Mouse (Mus musculus) neural tube, embryonic 13.5 days (tissue): ENCODE measurements around the gene Lrrc75b. TPM values are rescaled to one million over a fixed set of nuclear protein-coding genes. Genes with fewer than 3 reads are reported as not detected.

Experiments used
- ATAC-seq: fragments of 200-750 bp; cut with Nextera tagmentation; 2 replicates; pipeline ENCODE4 v1.8.0; 2017; ENCODE audit warnings: low read depth, mild to moderate bottlenecking, moderate TSS enrichment, moderate library complexity
- H3K27ac ChIP-seq: fragments of 300-500 bp; sonication (generic); replicated peaks from 2 replicates; pipeline ENCODE4 v1.5.1; 2015; ENCODE audit warnings: moderate library complexity, mild to moderate bottlenecking, inconsistent platforms
- H3K27me3 ChIP-seq: fragments of 300-500 bp; sonication (generic); 2 replicates; pipeline ENCODE4 v1.6.1; 2015; ENCODE audit warnings: mild to moderate bottlenecking, inconsistent platforms
- H3K36me3 ChIP-seq: fragments of 300-500 bp; sonication (generic); 2 replicates; pipeline ENCODE4 v1.6.1; 2015; ENCODE audit warnings: mild to moderate bottlenecking, inconsistent platforms
- H3K4me1 ChIP-seq: fragments of 300-500 bp; sonication (generic); replicated peaks from 2 replicates; pipeline ENCODE4 v1.6.1; 2015; ENCODE audit warnings: inconsistent platforms
- H3K4me2 ChIP-seq: fragments of 300-500 bp; sonication (generic); 2 replicates; pipeline ENCODE4 v1.6.1; 2015; ENCODE audit warnings: inconsistent platforms, mild to moderate bottlenecking, moderate library complexity
- H3K4me3 ChIP-seq: fragments of 300-500 bp; sonication (generic); 2 replicates; pipeline ENCODE4 v1.5.1; 2015; ENCODE audit warnings: mild to moderate bottlenecking, inconsistent platforms
- H3K9ac ChIP-seq: fragments of 300-500 bp; sonication (generic); 2 replicates; pipeline ENCODE4 v1.6.1; 2015; ENCODE audit warnings: moderate library complexity, mild to moderate bottlenecking, inconsistent platforms
- H3K9me3 ChIP-seq: fragments of 300-500 bp; sonication (generic); 2 replicates; pipeline ENCODE4 v1.6.1; 2016; ENCODE audit warnings: inconsistent platforms
- WGBS: fragments of 180-500 bp; shearing (Covaris S2); methylation state at CpG from one replicate; pipeline ENCODE4 v1.1.7; 2015; 5-methylcytosine and 5-hydroxymethylcytosine counted together
- polyA plus RNA-seq: library from polyadenylated mRNA; unstranded; fragments of >200 nt; fragmentation: Nextera tagmentation; extraction: Ambion mirVana; gene quantifications from 2 replicates; pipeline ENCODE4 v1.2.1, GENCODE M21; 2015

Gene Lrrc75b
- polyA plus RNA-seq, result 22.2 and 24.0 TPM in 2 replicates

DNA sequence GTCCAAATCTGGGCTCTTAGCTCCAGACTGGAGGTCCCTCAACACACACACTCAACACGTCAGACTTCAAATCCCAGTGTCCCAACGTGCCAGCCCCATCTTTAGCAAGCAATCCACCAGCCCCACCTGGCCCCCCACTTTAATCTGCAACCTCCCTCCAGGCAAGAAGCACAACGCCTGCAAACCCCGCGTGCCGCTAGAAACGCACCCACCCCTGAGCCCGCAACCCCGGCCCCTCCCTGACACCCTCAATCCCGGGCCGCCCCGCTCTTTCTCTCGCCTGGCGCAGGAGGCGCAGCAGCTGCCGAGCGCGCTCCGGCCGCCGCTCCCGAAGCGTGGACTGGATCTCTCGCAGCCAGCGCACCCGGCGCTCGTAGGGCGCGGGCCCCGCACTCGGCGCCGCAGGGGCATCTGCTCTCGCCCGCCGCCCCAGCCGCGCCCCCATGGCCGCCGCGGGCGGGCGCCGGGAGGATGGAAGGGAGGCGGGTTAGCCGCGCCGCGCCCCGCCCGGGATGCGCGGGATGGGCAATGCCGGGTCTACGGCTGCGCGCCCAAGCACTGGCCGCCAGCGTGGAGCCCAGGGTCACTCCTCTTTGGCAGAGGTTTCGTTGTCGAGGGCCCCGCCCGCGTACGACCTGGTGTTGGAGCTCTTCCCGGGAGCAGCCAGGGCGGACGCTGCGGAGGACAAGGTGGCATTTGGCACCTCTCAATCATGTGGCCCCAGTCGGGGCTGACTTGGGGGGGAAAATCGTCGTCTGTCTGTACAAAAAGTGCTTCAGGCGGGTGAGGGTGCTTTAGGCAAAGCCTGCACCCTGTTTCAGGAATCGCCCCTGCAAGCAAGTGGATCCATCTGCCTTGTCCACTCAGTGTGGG lies at the start of gene Lrrc75b:
TSS of gene Lrrc75b (minus strand) at position 655 of the 873 bp plus-strand sequence.
- peak within 1 kb of the TSS; percentile 67 for H3K4me3 ChIP-seq
- WGBS, result under 1% methylated on average over 75 of the region's 75 CpGs
- ATAC-seq, result peak; percentile 40
- peaks cover 25% of the 10 kb centered on the region for H3K27me3 ChIP-seq
- no peaks in the 10 kb centered on the region for H3K9me3 ChIP-seq
- peak within 1 kb of the TSS; percentile 95 for H3K9ac ChIP-seq
- H3K27ac ChIP-seq, result peak within 1 kb of the TSS; percentile 96
- peaks cover 57% of the 10 kb centered on the region for H3K4me1 ChIP-seq
- H3K36me3 ChIP-seq, result peaks cover 23% of the 10 kb centered on the region
- peak within 1 kb of the TSS; percentile 70 for H3K4me2 ChIP-seq

DNA sequence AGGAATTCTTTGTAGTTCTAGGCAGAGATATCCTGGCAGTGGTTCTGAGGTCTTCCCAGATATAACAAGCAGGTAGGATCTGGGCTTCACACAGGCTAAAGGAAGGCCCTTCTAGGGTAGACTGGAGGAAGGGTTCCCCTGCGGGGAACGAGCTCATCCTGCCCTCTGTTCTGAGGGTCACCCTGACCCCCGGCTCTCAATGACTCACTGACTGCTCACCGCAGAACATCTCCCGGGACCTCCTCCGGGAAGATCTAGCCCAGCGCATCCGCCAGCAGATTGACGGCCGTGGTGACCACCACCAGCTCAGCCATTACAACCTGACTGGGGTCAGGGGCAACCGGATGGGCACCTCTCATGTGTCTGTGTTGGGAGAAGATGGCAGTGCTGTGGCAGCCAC lies 48.8 kb upstream of the Lrrc75b start:
- no peak overlapping the region for H3K4me2 ChIP-seq
- no peak for ATAC-seq
- WGBS, result 88% methylated on average over 11 of the region's 11 CpGs

DNA sequence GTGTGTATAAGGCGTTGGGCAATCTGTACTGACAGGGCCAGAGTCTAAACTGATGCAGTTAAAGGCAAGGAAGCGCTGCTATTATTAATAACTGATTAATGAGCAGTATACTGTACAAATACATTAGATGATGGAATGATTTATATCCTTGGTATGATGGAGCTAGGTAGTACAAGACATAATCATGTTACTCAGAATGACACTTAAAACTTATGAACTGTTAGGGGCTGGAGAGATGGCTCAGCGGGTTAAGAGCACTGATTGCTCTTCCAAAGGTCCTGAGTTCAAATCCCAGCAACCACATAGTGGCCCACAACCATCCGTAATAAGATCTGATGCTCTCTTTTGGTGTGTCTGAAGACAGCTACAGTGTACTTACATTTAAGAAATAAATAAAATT lies 47.1 kb upstream of the Lrrc75b start:
- no peaks in the 10 kb centered on the region for H3K9me3 ChIP-seq
- no peak for ATAC-seq
- H3K27me3 ChIP-seq, result no peaks in the 10 kb centered on the region
- no peaks in the 10 kb centered on the region for H3K36me3 ChIP-seq
- no peak overlapping the region for H3K9ac ChIP-seq
- 82% methylated on average over 4 of the region's 4 CpGs for WGBS
- H3K4me2 ChIP-seq, result no peak overlapping the region
- H3K4me1 ChIP-seq, result no peaks in the 10 kb centered on the region
- H3K27ac ChIP-seq, result no peak overlapping the region
- H3K4me3 ChIP-seq, result no peak overlapping the region

More for the DNA sequence above, 48.8 kb upstream of the Lrrc75b start:
- Histone ChIP-seq H3K27ac (no peak overlapping the region), H3K36me3 (no peaks in the 10 kb centered on the region), H3K4me3 (no peak overlapping the region), H3K27me3 (no peaks in the 10 kb centered on the region), H3K9ac (no peak overlapping the region), H3K9me3 (no peaks in the 10 kb centered on the region), H3K4me1 (no peaks in the 10 kb centered on the region)

- H3K27ac ChIP-seq, result no peak overlapping the region
- WGBS, result 46% methylated on average over 11 of the region's 11 CpGs
- ATAC-seq, result no peak
- no peak overlapping the region for H3K4me2 ChIP-seq
- H3K27me3 ChIP-seq, result no peaks in the 10 kb centered on the region
- no peak overlapping the region for H3K4me3 ChIP-seq
- no peak overlapping the region for H3K9ac ChIP-seq
- no peaks in the 10 kb centered on the region for H3K4me1 ChIP-seq
- H3K36me3 ChIP-seq, result no peaks in the 10 kb centered on the region
- no peaks in the 10 kb centered on the region for H3K9me3 ChIP-seq
Measured at GRCm38 (mm10) chr10:75605162-75605846, 45.2 kb upstream of the Lrrc75b start.

DNA sequence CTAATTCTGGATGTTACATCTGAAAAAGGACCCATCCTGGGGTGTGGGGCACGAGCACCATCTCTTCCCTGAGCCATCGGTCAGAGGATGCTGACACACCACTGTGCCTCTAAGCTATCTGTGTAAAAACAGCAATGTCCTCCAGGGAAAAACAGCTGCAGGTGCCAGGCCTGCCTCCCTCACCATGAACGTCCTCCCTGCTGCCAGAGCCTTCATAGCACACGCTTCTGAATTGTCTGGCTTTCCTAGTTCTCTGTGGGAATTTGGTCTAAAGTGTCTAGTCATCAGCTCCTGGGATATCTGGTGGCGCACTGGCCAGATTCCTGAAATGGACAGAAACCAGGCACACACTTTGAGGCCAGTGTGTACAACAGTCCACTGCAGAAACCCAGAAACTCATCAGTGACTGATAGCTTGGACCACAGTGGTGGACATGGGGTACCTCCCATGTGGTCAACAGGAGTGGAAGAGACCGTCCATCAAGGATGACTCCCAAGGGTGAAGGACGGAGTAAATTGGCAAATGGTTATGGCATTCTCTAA lies 40.1 kb upstream of the Lrrc75b start:
- Histone ChIP-seq H3K9me3 (peaks cover 10% of the 10 kb centered on the region; the same call in 1 of the 2 replicates), H3K4me1 (no peaks in the 10 kb centered on the region), H3K27me3 (no peaks in the 10 kb centered on the region), H3K4me3 (no peak overlapping the region), H3K27ac (no peak overlapping the region), H3K36me3 (no peaks in the 10 kb centered on the region), H3K4me2 (no peak overlapping the region), H3K9ac (no peak overlapping the region)
- no peak for ATAC-seq
- WGBS, result 80% methylated on average over 7 of the region's 7 CpGs

GRCm38 (mm10) chr10:75595981-75596380 lies 35.9 kb upstream of the Lrrc75b start:
- no peak overlapping the region for H3K4me3 ChIP-seq
- H3K4me1 ChIP-seq, result 0 out of 2 replicates have a peak, but pooled peaks cover 3% of the 10 kb centered on the region
- no peak for ATAC-seq
- H3K4me2 ChIP-seq, result no peak overlapping the region
- 82% methylated on average over 8 of the region's 8 CpGs for WGBS
- no peak overlapping the region for H3K9ac ChIP-seq
- no peaks in the 10 kb centered on the region for H3K36me3 ChIP-seq
- no peaks in the 10 kb centered on the region for H3K27me3 ChIP-seq
- no peak overlapping the region for H3K27ac ChIP-seq
- H3K9me3 ChIP-seq, result peaks cover 10% of the 10 kb centered on the region; the same call in 1 of the 2 replicates

DNA sequence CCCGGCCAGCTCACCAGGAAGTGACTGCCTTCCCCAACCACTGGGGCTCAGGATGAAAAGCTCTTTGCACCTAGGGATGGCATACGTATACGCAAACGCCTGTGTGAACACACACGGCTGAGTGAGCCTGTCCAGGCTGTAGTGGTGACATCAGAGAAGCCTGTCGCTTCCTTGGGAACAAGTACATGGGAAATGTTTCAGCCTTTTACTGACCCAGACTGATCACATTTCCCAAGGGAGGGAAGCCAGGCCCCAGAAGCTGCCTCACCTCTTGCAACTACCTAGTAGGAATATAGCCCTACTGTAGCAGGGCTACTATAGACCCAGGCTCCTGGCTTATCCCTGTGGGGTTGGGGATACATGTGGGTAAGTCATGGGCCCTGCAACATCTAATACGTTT lies 32.5 kb upstream of the Lrrc75b start:
- Histone ChIP-seq H3K36me3 (no peaks in the 10 kb centered on the region), H3K27ac (no peak overlapping the region), H3K27me3 (no peaks in the 10 kb centered on the region), H3K4me1 (peaks cover 13% of the 10 kb centered on the region), H3K9ac (no peak overlapping the region), H3K4me2 (no peak overlapping the region), H3K9me3 (peaks cover 5% of the 10 kb centered on the region; the same call in 1 of the 2 replicates), H3K4me3 (no peak overlapping the region)
- ATAC-seq, result no peak
- WGBS, result 86% methylated on average over 7 of the region's 7 CpGs

DNA sequence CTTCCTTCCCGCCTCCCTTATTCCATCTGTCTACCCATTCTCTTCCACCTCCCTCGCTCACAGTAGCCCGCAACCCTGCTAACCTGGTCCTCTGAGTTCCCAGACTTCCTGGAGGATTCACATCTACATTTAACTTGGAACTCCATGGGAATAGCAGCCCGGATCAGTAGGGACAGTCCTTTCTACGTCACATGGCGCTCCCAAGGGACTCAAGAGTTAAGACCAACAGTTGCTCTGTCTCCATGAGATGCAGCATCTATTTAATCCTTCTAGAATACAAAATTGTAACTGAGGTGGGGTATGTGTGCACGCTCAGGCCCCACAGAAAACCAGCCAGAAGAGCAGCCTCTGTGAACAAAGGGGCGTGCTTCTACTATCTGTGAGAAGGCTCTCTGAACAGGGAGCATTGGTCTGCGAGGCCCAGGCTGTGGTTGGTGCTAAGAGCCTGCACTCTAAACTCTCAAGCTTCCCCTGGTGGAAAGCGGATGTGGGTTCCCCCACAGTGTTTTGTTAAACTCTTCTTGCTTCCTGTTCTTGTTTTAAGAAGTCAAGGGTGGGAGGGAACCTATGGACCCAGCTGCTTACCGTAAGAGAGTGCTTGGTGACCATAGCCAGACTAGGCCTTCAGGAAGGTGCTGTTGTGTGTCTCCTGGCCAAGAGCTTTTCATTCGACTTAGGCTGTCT lies 31.2 kb upstream of the Lrrc75b start:
- Histone ChIP-seq H3K36me3 (no peaks in the 10 kb centered on the region), H3K9me3 (no peaks in the 10 kb centered on the region), H3K27me3 (no peaks in the 10 kb centered on the region), H3K27ac (0 out of 2 replicates have a peak overlapping the region, but pooled peaks have one; percentile 1), H3K4me3 (no peak overlapping the region), H3K4me2 (no peak overlapping the region), H3K4me1 (peaks cover 17% of the 10 kb centered on the region), H3K9ac (no peak overlapping the region)
- no peak for ATAC-seq
- WGBS, result 79% methylated on average over 12 of the region's 12 CpGs

- Histone ChIP-seq H3K4me2 (0 out of 2 replicates have a peak overlapping the region, but pooled peaks have one; percentile 18), H3K9ac (0 out of 2 replicates have a peak overlapping the region, but pooled peaks have one; percentile 34), H3K9me3 (no peaks in the 10 kb centered on the region), H3K4me3 (peak overlapping the region; percentile 2; the same call in 1 of the 2 replicates), H3K27me3 (peaks cover 6% of the 10 kb centered on the region; the same call in 1 of the 2 replicates), H3K4me1 (peaks cover 18% of the 10 kb centered on the region), H3K36me3 (no peaks in the 10 kb centered on the region), H3K27ac (peak overlapping the region; percentile 28; the same call in 1 of the 2 replicates)
- no peak for ATAC-seq
- whole genome bisulfite sequencing, result 89% methylated on average over 16 of the region's 16 CpGs
Measured at GRCm38 (mm10) chr10:75589651-75590050, 29.5 kb upstream of the Lrrc75b start.

DNA sequence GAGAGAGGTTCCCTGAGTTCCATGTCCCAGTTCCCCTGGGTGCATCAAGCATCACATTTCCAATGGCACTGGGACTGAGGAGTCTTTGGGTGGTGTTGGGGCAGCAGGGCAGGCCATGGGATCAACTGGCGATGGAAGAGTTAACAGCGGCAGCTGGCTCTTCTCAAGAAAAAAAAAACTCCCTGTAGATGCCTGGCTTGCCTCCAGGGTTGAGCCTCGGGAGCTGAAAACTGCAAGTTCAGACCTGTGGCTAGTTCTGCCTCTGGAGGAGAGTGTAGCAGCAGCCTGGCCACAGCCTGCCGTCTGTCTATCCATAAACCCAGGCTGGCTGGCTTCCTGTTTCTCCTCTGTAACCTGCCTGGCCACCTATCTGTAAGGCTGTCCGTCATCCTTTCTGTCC lies 29.0 kb upstream of the Lrrc75b start, which contains the start of gene Ggt5:
TSS of gene Ggt5 (plus strand) at position 212 of the 400 bp plus-strand sequence.
- H3K4me3 ChIP-seq, result peak within 1 kb of the TSS; percentile 2; the same call in 1 of the 2 replicates
- no peak for ATAC-seq
- no peaks in the 10 kb centered on the region for H3K9me3 ChIP-seq
- 0 out of 2 replicates have a peak within 1 kb of the TSS, but pooled peaks have one; percentile 18 for H3K4me2 ChIP-seq
- 42% methylated on average over 5 of the region's 5 CpGs for WGBS
- H3K4me1 ChIP-seq, result peaks cover 18% of the 10 kb centered on the region
- H3K27ac ChIP-seq, result peak within 1 kb of the TSS; percentile 28; the same call in 1 of the 2 replicates
- H3K27me3 ChIP-seq, result peaks cover 6% of the 10 kb centered on the region; the same call in 1 of the 2 replicates
- H3K36me3 ChIP-seq, result no peaks in the 10 kb centered on the region
- H3K9ac ChIP-seq, result 0 out of 2 replicates have a peak within 1 kb of the TSS, but pooled peaks have one; percentile 34

DNA sequence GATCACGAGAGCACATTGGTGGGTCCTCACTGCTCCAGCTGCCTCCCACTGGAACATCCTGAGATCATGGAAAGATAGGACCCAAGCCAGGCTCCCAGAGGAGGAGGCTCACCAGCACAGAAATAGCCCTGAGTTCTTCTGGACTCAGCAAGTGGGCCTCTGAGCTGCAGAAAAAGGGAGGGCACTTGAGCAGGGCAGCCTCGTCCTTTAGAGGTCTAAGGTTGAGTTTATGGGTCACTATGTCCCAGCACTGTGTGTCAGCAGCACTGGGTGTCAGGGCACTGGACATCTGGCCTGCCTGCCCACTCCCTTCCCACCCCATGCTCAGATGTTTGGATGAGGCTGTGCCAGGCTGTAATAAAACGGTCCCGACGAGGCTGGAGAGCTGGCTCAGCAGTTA lies 28.2 kb upstream of the Lrrc75b start:
- H3K9me3 ChIP-seq, result no peaks in the 10 kb centered on the region
- H3K36me3 ChIP-seq, result no peaks in the 10 kb centered on the region
- no peak overlapping the region for H3K4me3 ChIP-seq
- no peak overlapping the region for H3K27ac ChIP-seq
- peaks cover 6% of the 10 kb centered on the region; the same call in 1 of the 2 replicates for H3K27me3 ChIP-seq
- no peak overlapping the region for H3K4me2 ChIP-seq
- no peak for ATAC-seq
- H3K4me1 ChIP-seq, result peaks cover 18% of the 10 kb centered on the region
- 46% methylated on average over 5 of the region's 5 CpGs for WGBS
- no peak overlapping the region for H3K9ac ChIP-seq
